Mouse (Mus musculus) olfactory bulb, adult 2 months (tissue): Measurements from ENCODE around the gene B4galt1. TPM values are rescaled to one million over a fixed set of nuclear protein-coding genes. Genes with fewer than 3 reads are reported as not detected.

Experiments
- H3K27ac ChIP-seq: fragments of 200-500 bp; 2 replicates; pipeline ENCODE4 v1.5.1; 2012; ENCODE audit warnings: low read depth, low read length; ENCODE audit not compliant: insufficient read depth
- H3K4me1 ChIP-seq: fragments of 200-500 bp; 2 replicates; pipeline ENCODE4 v1.6.1; 2012; ENCODE audit warnings: low read length; ENCODE audit not compliant: control insufficient read depth, insufficient read depth
- H3K4me3 ChIP-seq: fragments of 200-500 bp; 2 replicates; pipeline ENCODE4 v1.5.1; 2012; ENCODE audit warnings: mild to moderate bottlenecking, low read depth, low read length, moderate library complexity; ENCODE audit not compliant: insufficient read depth
- CTCF ChIP-seq: fragments of 200-500 bp; IDR thresholded peaks from 2 replicates; pipeline ENCODE4 v1.5.1; 2012; ENCODE audit warnings: low read depth, mild to moderate bottlenecking, low read length, moderate library complexity; ENCODE audit not compliant: insufficient read depth
- POLR2A ChIP-seq: fragments of 200-500 bp; IDR thresholded peaks from 2 replicates; pipeline ENCODE4 v1.6.1; 2012; ENCODE audit warnings: mild to moderate bottlenecking, low read depth, low read length, moderate library complexity; ENCODE audit not compliant: insufficient read depth
- WGBS: fragments of 180-500 bp; shearing (Covaris S2); methylation state at CpG from one replicate; pipeline ENCODE4 v1.1.7; 2018; 5-methylcytosine and 5-hydroxymethylcytosine counted together
- polyA plus RNA-seq: library from polyadenylated mRNA; stranded (reverse); fragments of >200 nt; gene quantifications from 2 replicates; pipeline ENCODE4 v1.2.4, GENCODE M21; 2012; ENCODE audit warnings: low replicate concordance; ENCODE audit not compliant: missing spikeins, insufficient read depth, insufficient read length

B4galt1 gene
- polyA plus RNA-seq, 1 experiment, result not detected

DNA sequence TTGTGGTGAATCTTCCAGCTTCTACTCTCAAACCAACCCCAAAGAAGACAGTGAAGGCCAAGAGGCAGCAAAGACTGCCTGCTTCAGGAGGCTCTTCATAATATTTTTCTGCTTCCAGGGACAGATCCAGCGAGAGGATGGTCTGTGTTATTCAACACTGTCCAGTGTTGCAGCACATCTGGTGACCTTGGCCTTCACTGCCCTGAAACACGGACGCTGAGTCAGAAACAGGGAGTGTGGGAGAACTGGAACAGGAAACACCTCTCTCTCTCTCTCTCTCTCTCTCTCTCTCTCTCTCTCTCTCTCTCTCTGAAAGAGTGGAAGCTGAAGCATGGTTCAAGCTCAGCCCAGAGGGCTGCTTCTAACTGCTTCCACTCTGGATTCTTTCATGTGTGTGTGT is 35.4 kb upstream of the B4galt1 start:
- WGBS, result 71% methylated on average over 3 of the region's 3 CpGs
- Histone ChIP-seq H3K4me3 (no peak overlapping the region), H3K4me1 (no peaks in the 10 kb centered on the region), H3K27ac (no peak overlapping the region)
- TF ChIP-seq POLR2A (no peak), CTCF (no peak)

DNA sequence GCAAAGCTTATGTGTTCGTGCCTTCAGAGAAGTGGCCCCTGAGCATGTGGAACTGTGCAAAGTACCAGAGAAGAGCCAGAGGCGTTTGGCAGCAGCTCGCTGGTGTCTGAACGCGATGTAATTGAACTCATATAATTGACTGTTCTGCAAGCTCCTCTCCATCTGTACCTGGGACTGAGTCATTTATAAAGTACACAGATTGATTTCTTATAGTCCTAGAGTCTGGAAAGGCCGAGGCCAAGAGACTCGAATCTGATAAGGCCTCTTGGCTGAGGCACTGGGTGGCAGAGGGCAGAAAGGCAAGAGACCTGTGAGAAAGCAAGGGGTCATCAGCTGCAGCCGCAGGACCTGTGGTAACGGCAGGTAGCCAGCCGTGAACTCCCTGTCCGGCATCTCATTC is 35.0 kb upstream of the B4galt1 start:
- no peaks in the 10 kb centered on the region for H3K4me1 ChIP-seq
- TF ChIP-seq CTCF, result no peak
- WGBS, result 88% methylated on average over 11 of the region's 11 CpGs
- H3K27ac ChIP-seq, result no peak overlapping the region
- H3K4me3 ChIP-seq, result no peak overlapping the region

GRCm38 (mm10) chr4:40885883-40886282 is 32.1 kb upstream of the B4galt1 start:
- no peak overlapping the region for H3K4me3 ChIP-seq
- no peaks in the 10 kb centered on the region for H3K4me1 ChIP-seq
- 81% methylated on average over 4 of the region's 4 CpGs for WGBS
- H3K27ac ChIP-seq, result no peak overlapping the region
- TF ChIP-seq CTCF, result no peak
- TF ChIP-seq POLR2A, result no peak

DNA sequence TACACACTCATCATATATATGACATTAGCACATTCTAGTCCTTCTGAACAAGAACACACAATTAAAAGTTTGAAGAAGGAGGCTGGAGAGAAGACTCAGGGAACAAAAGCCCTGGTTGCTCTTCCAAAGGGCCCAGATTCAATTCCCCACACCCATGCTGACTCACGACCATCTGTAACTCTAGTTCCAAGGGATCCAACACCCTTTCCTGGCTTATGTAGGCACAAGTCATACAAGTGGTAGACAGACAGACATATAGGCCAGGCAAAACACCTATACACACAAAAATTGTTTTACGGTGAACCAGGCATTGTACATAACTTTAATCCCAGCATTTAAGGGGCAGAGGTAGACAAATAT is 31.3 kb upstream of the B4galt1 start:
- no peak overlapping the region for H3K4me3 ChIP-seq
- no peaks in the 10 kb centered on the region for H3K4me1 ChIP-seq
- WGBS, result 75% methylated on average over 2 of the region's 2 CpGs
- TF ChIP-seq POLR2A (no peak), CTCF (no peak)
- no peak overlapping the region for H3K27ac ChIP-seq

- no peak overlapping the region for H3K4me3 ChIP-seq
- H3K27ac ChIP-seq, result no peak overlapping the region
- WGBS, result 85% methylated on average over 12 of the region's 12 CpGs
- no peaks in the 10 kb centered on the region for H3K4me1 ChIP-seq
- TF ChIP-seq POLR2A (no peak), CTCF (no peak)
Observed at GRCm38 (mm10) chr4:40884282-40885165, 30.7 kb upstream of the B4galt1 start.

DNA sequence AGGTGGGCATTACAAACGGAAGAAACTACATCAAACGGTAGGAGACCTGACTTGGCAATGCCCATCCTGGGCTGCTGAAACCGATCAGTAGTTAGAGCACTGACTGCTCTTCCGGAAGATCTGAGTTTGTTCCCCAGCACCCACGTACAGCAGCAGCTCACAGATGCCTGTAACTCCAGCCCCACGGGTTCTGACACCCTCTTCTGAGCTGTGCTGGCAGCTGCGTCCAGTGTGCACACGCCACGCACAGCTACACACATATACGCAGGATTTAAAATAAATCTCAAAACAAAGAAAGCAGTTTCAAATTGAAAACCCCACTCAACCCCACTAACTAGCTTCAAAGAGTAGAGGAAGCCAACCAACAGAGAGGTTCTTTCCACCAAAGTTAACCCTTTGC is 29.4 kb upstream of the B4galt1 start:
- TF ChIP-seq CTCF, result no peak
- no peak for TF ChIP-seq POLR2A
- Histone ChIP-seq H3K4me3 (no peak overlapping the region), H3K27ac (no peak overlapping the region), H3K4me1 (no peaks in the 10 kb centered on the region)
- 85% methylated on average over 10 of the region's 10 CpGs for WGBS

DNA sequence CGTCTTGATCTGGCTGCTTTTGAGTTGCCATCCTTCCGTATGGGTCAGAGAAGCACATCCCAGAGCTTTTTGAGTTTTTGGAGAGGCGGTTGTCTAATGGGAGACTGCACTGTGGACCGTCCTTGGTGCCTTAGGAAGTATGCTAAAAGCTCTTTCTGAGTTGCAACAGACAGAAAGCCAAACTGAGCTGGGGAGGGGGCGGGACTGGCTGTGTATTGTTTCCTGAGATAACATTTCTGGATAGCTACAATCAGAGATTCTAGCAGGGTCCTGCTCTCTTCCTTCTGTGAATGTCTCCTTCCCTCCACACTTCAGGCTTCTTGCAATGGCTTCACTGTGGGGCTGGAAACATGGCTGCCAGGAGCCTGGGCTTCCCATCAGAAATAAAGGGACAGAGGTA is 23.7 kb upstream of the B4galt1 start:
- Histone ChIP-seq H3K4me1 (peaks cover 13% of the 10 kb centered on the region), H3K4me3 (no peak overlapping the region), H3K27ac (no peak overlapping the region)
- TF ChIP-seq CTCF (no peak), POLR2A (no peak)
- WGBS, result 82% methylated on average over 5 of the region's 5 CpGs

- TF ChIP-seq POLR2A, result no peak
- TF ChIP-seq CTCF, result no peak
- WGBS, result 38% methylated on average over 12 of the region's 12 CpGs
- no peak overlapping the region for H3K4me3 ChIP-seq
- peaks cover 13% of the 10 kb centered on the region for H3K4me1 ChIP-seq
- H3K27ac ChIP-seq, result no peak overlapping the region
Observed at GRCm38 (mm10) chr4:40876814-40877371, 23.1 kb upstream of the B4galt1 start.

DNA sequence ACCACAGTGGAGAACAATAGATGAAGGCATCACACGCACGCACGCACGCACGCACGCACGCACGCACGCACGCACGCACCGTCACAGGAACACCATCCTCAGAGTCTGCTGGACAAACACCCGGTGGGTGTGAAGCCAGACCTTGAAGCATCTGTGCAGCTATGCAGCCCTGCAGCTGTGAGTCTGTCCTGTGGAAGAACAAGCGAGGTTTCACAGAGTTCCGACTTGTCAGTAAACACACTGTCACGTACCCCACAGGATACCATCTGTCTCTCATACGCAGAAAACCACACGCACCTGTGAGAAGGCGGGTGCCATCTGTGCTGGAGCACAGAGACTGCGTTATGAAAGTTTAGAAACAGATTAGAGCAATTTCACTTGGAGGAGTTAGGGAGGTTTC is 22.0 kb upstream of the B4galt1 start:
- Histone ChIP-seq H3K4me3 (no peak overlapping the region), H3K27ac (no peak overlapping the region), H3K4me1 (peaks cover 13% of the 10 kb centered on the region)
- 85% methylated on average over 20 of the region's 20 CpGs for WGBS
- TF ChIP-seq POLR2A (no peak), CTCF (no peak)
